Mouse (Mus musculus) layer of hippocampus, adult 6 months (tissue): ENCODE measurements around the gene Agbl4. TPM values are rescaled to one million over a fixed set of nuclear protein-coding genes. Genes with fewer than 3 reads are reported as not detected.

ENCODE experiments used
- long read RNA-seq, 2 experiments: library from polyadenylated mRNA; unstranded; transcript quantifications; one replicate each; pipeline ENCODE4 v2.0.0; 2019 to 2020
- polyA plus RNA-seq: library from polyadenylated mRNA; unstranded; fragments of <200 nt; fragmentation: Nextera tagmentation; gene quantifications from 2 replicates; pipeline ENCODE4 v1.2.3, GENCODE M21; 2021

Gene Agbl4
- 7.2 and 7.8 TPM in 2 replicates for polyA plus RNA-seq
- long read RNA-seq, experiment 1, partial matches to known transcripts: 0 of 2 reads
- long read RNA-seq, experiment 1, other reads (novel, unspliced or antisense): 2 of 2 reads
- long read RNA-seq, experiment 2, partial matches to known transcripts: 2 of 8 reads
- long read RNA-seq, experiment 2, other reads (novel, unspliced or antisense): 6 of 8 reads

GRCm38 (mm10) chr4:110397618-110398045, at the start of gene Agbl4:
TSS of gene Agbl4 (plus strand) at chr4:110397661.

GRCm38 (mm10) chr4:110351178-110352000, 46.1 kb upstream of the Agbl4 start, which contains the start of gene Elavl4:
TSS of gene Elavl4 (minus strand) at chr4:110351909.

DNA sequence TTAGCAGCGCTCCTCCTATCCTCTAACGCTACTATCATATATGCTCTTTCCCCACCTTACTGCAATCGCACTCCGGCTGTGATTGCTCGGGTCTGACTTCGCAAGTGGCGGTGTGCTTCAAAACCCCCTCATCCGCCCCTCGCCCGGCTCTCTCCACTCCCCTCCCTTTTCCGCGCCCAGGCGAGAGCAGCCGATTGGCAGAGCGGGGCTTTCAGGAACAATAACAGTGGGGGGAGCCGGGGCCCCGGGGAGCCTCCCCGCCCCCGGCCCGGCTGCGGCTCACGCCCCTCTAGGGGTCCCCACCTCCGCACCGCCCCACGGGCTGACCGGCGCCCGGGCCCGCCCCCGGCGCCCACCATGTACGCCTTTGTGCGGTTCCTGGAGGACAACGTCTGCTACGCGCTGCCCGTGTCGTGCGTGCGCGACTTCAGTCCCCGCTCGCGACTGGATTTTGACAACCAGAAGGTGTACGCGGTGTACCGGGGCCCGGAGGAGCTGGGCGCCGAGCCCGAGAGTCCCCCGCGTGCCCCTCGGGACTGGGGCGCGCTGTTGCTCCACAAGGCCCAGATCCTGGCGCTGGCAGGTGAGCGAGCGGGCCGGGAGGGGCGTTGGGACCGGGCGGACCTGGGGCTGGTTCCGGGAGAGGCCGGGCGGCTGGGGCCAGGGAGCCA, 1017.5 kb downstream of the Agbl4 start, which contains the start of gene Bend5:
Gene Bend5, plus strand, starts transcription at position 189 of the 671 bp plus-strand sequence.

Other genes with a start within 250 kb of the Agbl4 start
- 63.0 and 63.3 TPM in 2 replicates for gene Elavl4, start 45.8 kb upstream of the Agbl4 start, polyA plus RNA-seq